Mouse (Mus musculus) embryonic facial prominence, embryonic 12.5 days (tissue): Measurements from ENCODE around the gene Lekr1. TPM values are rescaled to one million over a fixed set of nuclear protein-coding genes. Genes with fewer than 3 reads are reported as not detected.

ENCODE experiments used
- ATAC-seq: fragments of 200-750 bp; cut with Nextera tagmentation; 2 replicates; pipeline ENCODE4 v1.8.0; 2017; ENCODE audit not compliant: insufficient number of reproducible peaks, insufficient read depth, low FRiP score, low TSS enrichment
- H3K27ac ChIP-seq: fragments of 300-500 bp; sonication (generic); 2 replicates; pipeline ENCODE4 v1.5.1; 2016; ENCODE audit warnings: mild to moderate bottlenecking
- H3K27me3 ChIP-seq: fragments of 300-500 bp; sonication (generic); 2 replicates; pipeline ENCODE4 v1.6.1; 2016; ENCODE audit warnings: mild to moderate bottlenecking, moderate library complexity
- H3K36me3 ChIP-seq: fragments of 300-500 bp; sonication (generic); 2 replicates; pipeline ENCODE4 v1.6.1; 2016; ENCODE audit warnings: mild to moderate bottlenecking
- H3K4me1 ChIP-seq: fragments of 300-500 bp; sonication (generic); 2 replicates; pipeline ENCODE4 v1.6.1; 2016
- H3K4me2 ChIP-seq: fragments of 300-500 bp; sonication (generic); replicated peaks from 2 replicates; pipeline ENCODE4 v1.6.1; 2016; ENCODE audit warnings: mild to moderate bottlenecking, moderate library complexity
- H3K4me3 ChIP-seq: fragments of 300-500 bp; sonication (generic); 2 replicates; pipeline ENCODE4 v1.5.1; 2016; ENCODE audit warnings: mild to moderate bottlenecking
- H3K9ac ChIP-seq: fragments of 300-500 bp; sonication (generic); 2 replicates; pipeline ENCODE4 v1.6.1; 2016; ENCODE audit warnings: mild to moderate bottlenecking, moderate library complexity
- H3K9me3 ChIP-seq: fragments of 300-500 bp; sonication (generic); 2 replicates; pipeline ENCODE4 v1.6.1; 2016; ENCODE audit warnings: mild to moderate bottlenecking, moderate library complexity
- WGBS: fragments of 180-500 bp; shearing (Covaris S2); methylation state at CpG from one replicate; pipeline ENCODE4 v1.1.7; 2016; 5-methylcytosine and 5-hydroxymethylcytosine counted together
- polyA plus RNA-seq: library from polyadenylated mRNA; unstranded; fragments of >200 nt; fragmentation: Nextera tagmentation; extraction: Ambion mirVana; gene quantifications from 2 replicates; pipeline ENCODE4 v1.2.1, GENCODE M21; 2016

Lekr1 gene
- polyA plus RNA-seq, 1 experiment from 2014 or later: 9.6 TPM

- 57% methylated on average over 3 of the region's 3 CpGs for WGBS
- Histone ChIP-seq H3K27ac (no peak overlapping the region), H3K9ac (no peak overlapping the region), H3K9me3 (no peaks in the 10 kb centered on the region), H3K4me1 (peaks cover 11% of the 10 kb centered on the region), H3K36me3 (no peaks in the 10 kb centered on the region), H3K4me3 (no peak overlapping the region), H3K27me3 (no peaks in the 10 kb centered on the region), H3K4me2 (no peak overlapping the region)
- no peak for ATAC-seq
Measured at GRCm38 (mm10) chr3:65824886-65825285, 158.9 kb downstream of the Lekr1 start.

- H3K4me2 ChIP-seq: no peak overlapping the region
- no peak overlapping the region for H3K9ac ChIP-seq
- no peak overlapping the region for H3K4me3 ChIP-seq
- no peaks in the 10 kb centered on the region for H3K27me3 ChIP-seq
- no peak overlapping the region for H3K27ac ChIP-seq
- H3K36me3 ChIP-seq: no peaks in the 10 kb centered on the region
- H3K9me3 ChIP-seq: no peaks in the 10 kb centered on the region
- peaks cover 17% of the 10 kb centered on the region for H3K4me1 ChIP-seq
- no peak for ATAC-seq
- WGBS: 81% methylated on average over 6 of the region's 6 CpGs
Measured at GRCm38 (mm10) chr3:65826716-65827115, 160.7 kb downstream of the Lekr1 start.

- no peak overlapping the region for H3K9ac ChIP-seq
- no peaks in the 10 kb centered on the region for H3K9me3 ChIP-seq
- H3K4me3 ChIP-seq: no peak overlapping the region
- H3K27ac ChIP-seq: no peak overlapping the region
- H3K36me3 ChIP-seq: no peaks in the 10 kb centered on the region
- no peaks in the 10 kb centered on the region for H3K27me3 ChIP-seq
- H3K4me1 ChIP-seq: peaks cover 17% of the 10 kb centered on the region
- H3K4me2 ChIP-seq: no peak overlapping the region
- 85% methylated on average over 5 of the region's 5 CpGs for WGBS
- no peak for ATAC-seq
Measured at GRCm38 (mm10) chr3:65827400-65827799, 161.4 kb downstream of the Lekr1 start.

- no peak for ATAC-seq
- Histone ChIP-seq H3K36me3 (no peaks in the 10 kb centered on the region), H3K4me2 (no peak overlapping the region), H3K4me3 (no peak overlapping the region), H3K27ac (no peak overlapping the region), H3K9me3 (no peaks in the 10 kb centered on the region), H3K9ac (no peak overlapping the region), H3K4me1 (peaks cover 17% of the 10 kb centered on the region), H3K27me3 (no peaks in the 10 kb centered on the region)
- 85% methylated on average over 3 of the region's 3 CpGs for WGBS
Measured at GRCm38 (mm10) chr3:65828020-65828419, 162.0 kb downstream of the Lekr1 start.

GRCm38 (mm10) chr3:65829230-65829629, 163.2 kb downstream of the Lekr1 start:
- H3K4me3 ChIP-seq: no peak overlapping the region
- H3K36me3 ChIP-seq: no peaks in the 10 kb centered on the region
- WGBS: 14% methylated on average over 7 of the region's 7 CpGs
- H3K27ac ChIP-seq: no peak overlapping the region
- ATAC-seq: peak; percentile 41; the same call in 1 of the 2 replicates
- H3K4me1 ChIP-seq: peaks cover 17% of the 10 kb centered on the region
- no peak overlapping the region for H3K9ac ChIP-seq
- H3K27me3 ChIP-seq: no peaks in the 10 kb centered on the region
- H3K9me3 ChIP-seq: no peaks in the 10 kb centered on the region
- H3K4me2 ChIP-seq: no peak overlapping the region

GRCm38 (mm10) chr3:65829943-65830483, 164.0 kb downstream of the Lekr1 start:
- Histone ChIP-seq H3K36me3 (no peaks in the 10 kb centered on the region), H3K9me3 (no peaks in the 10 kb centered on the region), H3K9ac (no peak overlapping the region), H3K27ac (no peak overlapping the region), H3K4me2 (no peak overlapping the region), H3K4me1 (peaks cover 17% of the 10 kb centered on the region), H3K4me3 (no peak overlapping the region), H3K27me3 (no peaks in the 10 kb centered on the region)
- WGBS: 60% methylated on average over 7 of the region's 7 CpGs
- ATAC-seq: no peak

- Histone ChIP-seq H3K27me3 (no peaks in the 10 kb centered on the region), H3K4me2 (0 out of 2 replicates have a peak overlapping the region, but pooled peaks have one; percentile 14), H3K9ac (no peak overlapping the region), H3K4me3 (no peak overlapping the region), H3K36me3 (no peaks in the 10 kb centered on the region), H3K9me3 (no peaks in the 10 kb centered on the region), H3K27ac (no peak overlapping the region), H3K4me1 (peaks cover 17% of the 10 kb centered on the region)
- WGBS: 31% methylated on average over 16 of the region's 16 CpGs
- ATAC-seq: no peak
Measured at GRCm38 (mm10) chr3:65830801-65831200, 164.8 kb downstream of the Lekr1 start.

- ATAC-seq: no peak
Measured at GRCm38 (mm10) chr3:65832398-65832797, 166.4 kb downstream of the Lekr1 start.

GRCm38 (mm10) chr3:65836435-65836834, 170.4 kb downstream of the Lekr1 start:
- ATAC-seq: no peak
- Histone ChIP-seq H3K4me2 (no peak overlapping the region), H3K9ac (no peak overlapping the region), H3K36me3 (no peaks in the 10 kb centered on the region), H3K27me3 (no peaks in the 10 kb centered on the region), H3K9me3 (no peaks in the 10 kb centered on the region), H3K4me3 (no peak overlapping the region), H3K4me1 (no peaks in the 10 kb centered on the region), H3K27ac (no peak overlapping the region)
- WGBS: 85% methylated on average over 5 of the region's 5 CpGs

More at GRCm38 (mm10) chr3:65832398-65832797, 166.4 kb downstream of the Lekr1 start:
- Histone ChIP-seq H3K27ac (no peak overlapping the region), H3K4me2 (no peak overlapping the region), H3K9me3 (no peaks in the 10 kb centered on the region), H3K36me3 (no peaks in the 10 kb centered on the region), H3K9ac (no peak overlapping the region), H3K4me1 (peaks cover 17% of the 10 kb centered on the region), H3K27me3 (no peaks in the 10 kb centered on the region), H3K4me3 (no peak overlapping the region)
- 61% methylated on average over 7 of the region's 7 CpGs for WGBS

GRCm38 (mm10) chr3:65839664-65840063, 173.6 kb downstream of the Lekr1 start:
- no peak overlapping the region for H3K4me3 ChIP-seq
- no peak overlapping the region for H3K4me2 ChIP-seq
- H3K27ac ChIP-seq: no peak overlapping the region
- H3K9ac ChIP-seq: no peak overlapping the region
- ATAC-seq: no peak
- H3K36me3 ChIP-seq: no peaks in the 10 kb centered on the region
- H3K27me3 ChIP-seq: no peaks in the 10 kb centered on the region
- no peaks in the 10 kb centered on the region; the same call in 1 of the 2 replicates for H3K4me1 ChIP-seq
- no peaks in the 10 kb centered on the region for H3K9me3 ChIP-seq

GRCm38 (mm10) chr3:65841175-65841574, 175.1 kb downstream of the Lekr1 start:
- no peaks in the 10 kb centered on the region for H3K27me3 ChIP-seq
- no peak overlapping the region for H3K27ac ChIP-seq
- H3K36me3 ChIP-seq: no peaks in the 10 kb centered on the region
- no peak for ATAC-seq
- 84% methylated on average over 8 of the region's 8 CpGs for WGBS
- H3K4me1 ChIP-seq: no peaks in the 10 kb centered on the region; the same call in 1 of the 2 replicates
- H3K4me3 ChIP-seq: no peak overlapping the region
- H3K4me2 ChIP-seq: no peak overlapping the region
- H3K9ac ChIP-seq: no peak overlapping the region
- H3K9me3 ChIP-seq: no peaks in the 10 kb centered on the region

- no peak overlapping the region for H3K4me2 ChIP-seq
- H3K27ac ChIP-seq: no peak overlapping the region
- no peak overlapping the region for H3K4me3 ChIP-seq
- no peak overlapping the region for H3K9ac ChIP-seq
- ATAC-seq: no peak
- H3K27me3 ChIP-seq: no peaks in the 10 kb centered on the region
- no peaks in the 10 kb centered on the region for H3K9me3 ChIP-seq
- peaks cover 5% of the 10 kb centered on the region; the same call in 1 of the 2 replicates for H3K4me1 ChIP-seq
- no peaks in the 10 kb centered on the region for H3K36me3 ChIP-seq
- 83% methylated on average over 5 of the region's 5 CpGs for whole genome bisulfite sequencing
Measured at GRCm38 (mm10) chr3:65842515-65843184, 176.6 kb downstream of the Lekr1 start.
